Mouse (Mus musculus) neural tube, embryonic 10.5 days (tissue): ENCODE measurements at regions not wholly inside any gene's neighbourhood (a gene's known extent, or its start where the extent isn't known, plus 50 kb on each side); places are given as distances from the start of the nearest gene placed in this dataset.

ENCODE experiments used
- DNase-seq: peaks from one replicate; pipeline ENCODE4 v3.0.0-alpha.2; 2017; ENCODE audit warnings: low spot score; ENCODE audit errors: extremely low spot score

DNA sequence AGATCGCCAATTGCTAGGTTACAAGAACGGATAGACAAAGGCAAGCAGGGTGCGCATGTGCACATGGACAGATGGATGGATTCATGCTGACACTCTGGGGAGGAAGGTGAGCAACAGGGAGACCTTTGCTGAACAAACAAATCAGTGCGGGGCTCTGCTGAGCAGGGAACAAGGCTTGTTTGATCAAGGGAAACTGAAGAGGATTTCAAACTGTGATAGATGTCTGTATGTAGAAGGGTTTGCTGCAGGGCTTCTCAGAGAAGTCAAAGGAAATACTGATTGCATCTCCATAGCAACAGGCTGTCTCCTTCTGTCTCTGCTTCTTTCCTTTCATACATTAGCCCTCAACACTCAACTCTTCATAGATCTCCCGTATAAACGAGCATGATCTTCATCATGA, 185.5 kb upstream of the Rnd3 start:
- no peak for DNase-seq

DNA sequence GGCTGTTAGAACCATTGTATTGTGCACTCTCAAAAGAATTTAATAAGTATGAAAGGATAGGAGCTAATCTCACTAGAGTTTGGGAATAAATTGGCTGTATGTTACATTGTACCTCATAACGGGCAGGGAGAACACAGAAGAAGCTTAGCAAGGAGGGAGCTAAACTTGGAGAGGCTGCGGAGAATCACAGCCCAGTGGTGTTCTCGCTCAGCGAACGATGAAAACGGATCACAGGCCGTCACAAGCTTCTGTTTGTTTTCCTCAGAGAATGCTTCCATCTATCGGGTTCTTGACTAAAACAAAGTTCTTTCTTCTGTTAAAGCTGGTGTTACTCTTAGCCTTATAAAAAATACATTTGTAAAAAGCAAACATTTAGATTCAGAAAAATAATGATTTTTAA, 178.2 kb upstream of the Rnd3 start:
- DNase-seq: no peak

DNA sequence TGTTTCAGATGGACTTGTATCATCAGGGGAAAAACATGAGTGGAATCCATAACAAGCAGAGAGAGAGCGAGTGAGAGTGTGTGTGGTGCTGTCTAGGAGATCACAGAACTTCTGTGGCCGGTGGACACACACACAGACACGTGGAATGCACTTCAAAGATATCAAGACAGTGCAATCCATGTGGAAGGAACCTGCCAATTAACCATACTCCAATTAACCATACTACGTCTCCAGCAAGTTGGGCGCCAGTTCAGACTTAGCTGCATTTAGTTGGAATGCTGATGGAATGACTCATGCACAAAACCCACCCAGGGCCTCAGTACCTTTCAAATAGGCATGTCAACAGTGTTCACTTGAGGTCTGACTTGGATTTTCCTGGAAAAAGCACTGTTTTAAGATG, 172.8 kb upstream of the Rnd3 start:
- DNase-seq: no peak

DNA sequence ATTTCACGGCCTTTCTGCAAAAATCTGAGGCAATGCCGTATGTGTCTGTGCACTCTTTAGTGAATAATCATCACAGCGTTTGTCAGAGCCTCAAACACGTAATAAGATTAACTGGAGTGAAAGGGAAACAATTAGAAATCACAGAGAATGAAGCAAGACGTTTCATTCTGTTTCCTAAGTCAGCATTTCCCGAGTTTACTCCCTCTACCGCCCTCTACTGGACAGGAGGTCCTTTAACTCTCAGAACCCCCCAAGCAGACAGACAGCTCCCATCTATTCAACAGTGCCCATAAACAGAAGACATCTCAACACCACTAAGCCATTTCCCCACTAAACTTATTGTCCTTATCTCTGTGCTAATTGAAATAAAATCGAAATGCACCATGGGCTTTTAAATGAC, 167.5 kb upstream of the Rnd3 start:
- DNase-seq: no peak

DNA sequence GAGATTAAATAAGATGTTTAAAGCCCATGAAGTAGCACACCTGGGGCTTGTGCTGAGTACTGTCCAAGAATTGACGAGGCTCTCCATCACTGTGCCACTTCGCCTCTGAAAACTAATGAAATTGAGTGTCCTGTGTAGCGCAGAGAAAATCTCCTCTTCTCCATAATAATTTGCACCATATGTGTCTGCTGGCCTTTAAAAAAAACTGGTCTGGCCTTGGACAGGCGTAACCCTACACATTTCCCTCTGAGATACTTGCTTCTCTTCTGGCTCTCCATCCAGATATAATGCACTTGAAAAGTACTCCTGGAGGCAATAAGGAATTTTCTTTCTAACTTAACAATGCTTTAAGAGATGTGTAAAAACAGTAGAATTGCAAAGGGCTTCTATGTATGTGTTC, 164.5 kb upstream of the Rnd3 start:
- no peak for DNase-seq

DNA sequence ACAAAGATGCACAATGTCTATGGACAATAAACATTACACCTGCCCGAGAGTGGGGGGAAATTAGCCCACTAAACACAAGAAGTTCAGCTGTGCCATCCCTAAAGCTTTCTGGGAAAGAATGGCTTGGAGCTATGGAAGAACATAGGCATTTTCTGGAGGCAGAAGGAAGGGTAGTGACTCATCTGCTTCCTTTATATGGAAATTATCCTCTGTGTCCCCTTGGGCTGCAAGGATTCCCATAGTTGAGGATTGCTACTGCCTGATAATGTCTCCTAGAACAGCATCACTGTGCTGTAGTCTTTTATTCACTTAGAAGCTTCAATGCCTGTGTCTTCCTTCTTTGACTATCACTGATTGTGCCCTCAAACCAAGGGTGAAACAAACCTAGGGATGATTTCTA, 157.3 kb upstream of the Rnd3 start:
- no peak for DNase-seq

DNA sequence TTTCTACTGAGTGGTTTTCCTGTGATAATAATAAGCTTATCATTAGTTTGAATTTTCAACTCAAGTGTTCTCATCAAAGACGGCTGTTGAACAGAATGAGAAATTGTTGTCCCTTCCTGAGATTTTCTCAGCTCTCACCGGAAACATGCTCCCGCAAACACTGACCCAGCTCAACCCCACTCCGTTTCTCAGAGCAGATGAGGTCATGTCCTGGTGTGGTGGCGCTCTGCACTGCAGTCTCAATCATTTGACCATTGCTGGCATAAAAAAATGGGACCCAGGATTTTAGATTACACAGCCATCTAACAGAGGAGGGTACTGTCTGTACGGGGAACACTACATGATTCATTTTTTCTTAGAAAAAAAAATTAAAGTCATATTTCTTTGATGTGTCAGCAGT, 156.5 kb upstream of the Rnd3 start:
- DNase-seq: peak; percentile 24

DNA sequence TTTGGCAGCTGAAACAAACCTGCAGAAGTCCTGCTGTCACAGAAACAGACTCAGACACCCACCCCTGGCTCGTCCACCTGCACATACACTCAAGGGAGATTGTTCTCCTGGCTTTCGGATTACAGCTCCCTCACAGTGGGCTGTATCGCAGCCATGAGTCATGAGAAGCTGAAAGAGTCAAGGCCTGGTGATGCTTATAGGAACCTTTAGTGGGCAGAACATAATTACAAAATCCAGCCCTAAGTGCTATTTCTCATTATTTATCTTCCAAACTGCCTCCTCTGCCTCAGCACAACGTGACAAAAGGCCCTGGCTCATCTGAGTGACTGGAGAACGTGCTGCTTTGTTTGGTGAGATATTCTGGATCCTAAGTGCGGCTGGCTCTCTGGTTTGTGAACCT, 155.8 kb upstream of the Rnd3 start:
- DNase-seq: no peak

DNA sequence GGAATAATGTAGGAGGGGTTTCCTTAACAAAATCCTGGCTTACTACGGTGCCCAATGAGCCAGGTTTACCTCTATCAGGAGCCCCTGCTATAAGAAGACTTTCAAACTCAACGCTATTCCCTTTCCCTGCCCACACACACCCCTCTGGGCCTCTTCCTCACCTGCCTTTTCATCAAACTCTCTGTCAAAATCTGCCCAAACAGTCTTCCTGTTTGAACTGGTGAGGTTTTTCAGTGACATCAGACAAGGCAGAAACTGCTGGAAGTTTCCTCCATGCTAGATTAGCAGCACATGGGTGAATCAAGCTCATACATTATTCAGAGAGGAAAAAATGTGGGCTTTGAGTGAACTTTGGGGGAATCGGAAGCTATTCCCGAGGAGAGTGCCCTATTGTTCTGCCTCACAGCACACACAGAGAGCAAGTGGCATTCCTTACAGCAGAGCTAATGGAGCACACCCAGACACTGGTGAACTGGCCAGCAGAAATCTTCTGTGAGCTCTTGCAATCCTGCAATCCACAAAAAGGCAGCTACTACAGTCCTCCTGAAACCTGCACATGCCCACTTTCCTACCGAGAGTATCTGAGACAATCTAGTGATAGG, 141.8 kb upstream of the Rnd3 start:
- DNase-seq: no peak

DNA sequence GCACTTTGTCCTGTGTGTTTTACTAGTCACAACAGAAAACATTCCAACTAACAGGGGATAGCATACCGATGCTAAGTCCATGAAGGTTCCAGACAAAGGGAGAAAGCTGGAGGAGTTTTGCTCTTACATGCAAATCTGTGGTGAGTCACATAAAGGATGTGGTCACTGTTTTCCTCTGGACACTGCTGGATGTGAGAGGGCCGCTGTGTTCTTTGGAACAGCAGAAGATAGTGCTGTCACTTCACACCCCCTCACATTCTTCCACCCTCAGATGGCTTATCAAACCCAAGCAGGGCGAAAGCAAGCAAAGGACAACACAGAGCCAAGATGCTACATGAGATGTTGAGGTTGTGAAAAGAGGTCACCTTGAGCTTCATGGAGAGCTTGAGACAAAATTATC, 139.8 kb upstream of the Rnd3 start:
- no peak for DNase-seq

DNA sequence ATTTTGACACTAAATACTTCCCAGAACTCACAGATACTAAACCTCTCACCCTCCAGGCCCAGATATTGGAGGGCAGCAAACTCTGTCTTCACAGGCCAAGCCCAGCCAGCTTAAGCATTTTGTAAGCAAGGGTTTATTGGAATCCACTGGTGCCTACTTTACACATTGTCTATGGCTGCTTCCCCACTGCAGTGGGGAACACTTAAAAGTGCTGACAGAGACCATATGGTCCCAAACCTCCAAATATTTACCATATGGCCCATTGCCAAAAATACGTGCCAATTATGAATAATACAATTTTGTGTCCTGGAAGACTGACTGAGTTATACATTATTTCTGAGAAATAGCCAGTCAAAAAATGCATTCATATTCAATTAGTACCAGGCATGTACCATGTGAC, 136.7 kb upstream of the Rnd3 start:
- no peak for DNase-seq

DNA sequence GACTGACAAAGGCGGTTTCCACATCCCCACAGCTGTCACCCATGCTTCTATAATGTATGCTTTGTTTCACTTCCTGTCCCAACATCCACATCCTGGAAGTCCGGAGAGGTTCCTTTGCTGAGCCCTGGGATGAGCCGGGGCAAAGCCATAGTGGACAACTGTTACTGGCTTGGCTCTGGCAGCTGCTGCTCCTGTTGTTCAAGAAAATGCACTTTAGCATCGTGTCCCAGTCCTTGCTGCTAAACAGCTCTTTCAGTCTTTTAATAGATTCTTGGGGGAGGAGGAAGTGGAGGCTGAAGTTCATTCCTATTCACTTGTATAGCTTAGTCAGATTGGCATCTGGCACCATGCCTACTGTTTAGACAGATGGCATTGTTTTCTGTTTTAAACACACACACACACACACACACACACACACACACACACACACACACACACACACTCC, 135.9 kb upstream of the Rnd3 start:
- DNase-seq: no peak

DNA sequence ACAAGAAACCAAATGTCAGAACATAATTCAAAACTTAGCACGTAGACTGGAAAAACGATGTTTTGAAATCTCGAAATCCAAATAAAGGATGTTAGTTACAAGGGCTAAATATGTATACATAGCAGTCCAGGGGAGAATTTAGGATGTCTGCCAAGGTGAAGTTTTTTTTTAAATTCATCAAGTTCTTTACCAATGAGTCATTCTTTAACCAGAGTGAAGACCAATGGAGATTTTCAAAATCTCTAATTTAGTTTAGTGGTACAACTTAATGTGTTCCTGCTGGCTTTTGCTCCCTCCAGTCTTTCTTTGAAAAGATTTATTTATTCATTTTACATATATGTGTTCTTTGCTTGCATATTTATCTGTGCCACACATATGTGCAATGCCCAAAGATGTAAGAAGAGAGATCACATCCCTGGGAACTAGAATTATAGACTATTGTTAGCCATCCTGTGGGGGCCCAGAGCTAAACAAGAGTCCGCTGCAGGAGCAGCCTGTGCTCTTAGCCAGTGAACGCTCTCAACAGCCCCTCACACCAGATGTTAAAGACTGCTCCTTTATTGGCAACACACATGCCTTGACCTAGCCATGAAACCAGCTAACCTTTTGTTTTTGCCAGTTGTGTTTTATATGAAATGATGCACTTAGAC, 130.6 kb upstream of the Rnd3 start:
- no peak for DNase-seq

DNA sequence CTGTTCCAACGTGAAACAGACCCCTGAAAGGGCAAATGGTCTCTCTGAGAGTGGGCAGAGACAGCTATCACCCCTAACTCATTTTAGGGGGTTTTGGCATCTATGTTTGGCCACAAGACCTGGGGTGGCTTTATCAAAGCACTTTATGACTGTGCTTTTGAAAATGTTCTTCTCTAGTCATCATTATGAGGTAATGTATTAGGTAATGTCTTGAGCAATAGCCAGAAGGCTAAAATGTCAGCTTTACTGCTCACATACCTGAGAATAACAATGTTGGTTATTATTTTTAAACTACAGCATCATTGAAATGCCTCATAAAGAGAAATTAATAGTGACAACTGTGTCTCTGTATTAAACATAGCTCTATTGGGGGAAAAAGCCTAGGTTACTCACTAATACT, 129.9 kb upstream of the Rnd3 start:
- DNase-seq: no peak

DNA sequence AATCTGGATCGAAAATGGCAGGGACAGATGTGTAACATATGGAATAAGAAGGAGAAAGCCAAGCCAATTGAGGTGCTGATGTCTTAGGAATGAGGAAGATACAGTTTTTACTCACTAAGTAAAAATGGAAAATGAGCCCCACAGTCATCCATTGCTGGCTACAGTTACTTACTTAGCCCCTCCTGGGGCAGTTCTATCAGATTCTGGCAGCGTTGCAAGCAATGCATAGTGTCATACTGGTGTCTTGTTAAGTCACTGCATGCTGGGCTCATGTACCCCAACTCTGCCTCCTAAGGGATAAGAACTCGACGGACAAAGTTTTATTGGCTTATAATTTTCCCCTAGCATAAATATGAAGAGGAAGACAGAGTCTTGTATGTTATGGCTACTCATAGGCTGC, 129.4 kb upstream of the Rnd3 start:
- DNase-seq: no peak

DNA sequence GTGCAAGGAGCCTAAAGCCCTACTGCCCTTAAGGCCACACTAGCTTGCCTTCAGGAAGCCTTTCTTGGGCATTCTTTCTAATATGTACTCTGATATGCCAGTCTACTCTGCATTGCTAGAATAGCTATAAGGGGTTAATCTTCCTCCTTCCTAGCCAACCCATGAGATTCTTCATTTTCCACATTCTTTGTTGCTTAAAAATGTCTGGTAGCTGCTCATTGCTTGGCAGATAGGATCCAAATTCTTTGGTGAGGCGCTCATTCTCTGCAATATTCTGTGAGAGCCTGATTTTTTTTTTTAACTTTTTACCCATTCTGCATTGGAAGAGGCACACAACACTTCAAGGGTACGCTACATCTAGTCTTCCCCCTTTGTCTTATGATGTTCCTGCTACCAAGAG, 127.7 kb upstream of the Rnd3 start:
- DNase-seq: no peak

DNA sequence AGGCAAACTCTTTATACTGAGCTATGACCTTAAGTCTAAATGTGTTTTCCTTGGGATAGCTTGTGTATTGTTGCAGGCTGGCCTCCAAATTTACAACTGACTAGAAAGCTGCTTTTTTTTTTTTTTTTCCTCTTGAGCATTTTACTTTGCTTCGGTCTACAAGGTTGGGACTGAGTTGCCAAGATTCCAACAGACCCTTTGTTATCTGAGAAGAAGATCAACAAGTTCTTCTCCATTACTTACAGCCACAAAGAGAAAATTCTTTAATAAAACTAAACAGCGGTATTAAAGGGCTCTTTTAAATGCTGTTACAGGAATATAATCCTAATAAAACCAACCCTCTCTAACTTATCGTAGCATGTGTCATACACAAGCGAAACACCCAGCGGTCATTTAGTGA, 124.4 kb upstream of the Rnd3 start:
- no peak for DNase-seq

DNA sequence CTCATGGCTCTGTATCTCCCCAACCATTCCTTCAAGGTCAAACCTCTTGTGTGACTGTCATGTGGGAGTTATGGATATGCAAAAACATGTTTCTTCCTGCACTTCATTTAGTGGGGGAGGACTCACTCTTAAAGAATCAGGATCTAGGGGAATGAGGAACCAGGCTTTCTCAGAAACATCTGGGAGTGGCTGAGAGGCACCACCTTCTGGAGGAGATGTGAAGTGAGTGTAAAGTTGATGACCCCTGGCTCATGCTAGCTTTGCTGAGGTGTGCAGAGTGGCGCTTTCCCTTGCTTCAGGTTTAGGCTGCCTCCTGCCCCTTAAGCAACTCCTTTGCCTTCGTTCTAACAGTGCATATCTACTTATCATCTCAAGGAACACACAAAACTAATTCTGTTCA, 119.6 kb upstream of the Rnd3 start:
- no peak for DNase-seq

DNA sequence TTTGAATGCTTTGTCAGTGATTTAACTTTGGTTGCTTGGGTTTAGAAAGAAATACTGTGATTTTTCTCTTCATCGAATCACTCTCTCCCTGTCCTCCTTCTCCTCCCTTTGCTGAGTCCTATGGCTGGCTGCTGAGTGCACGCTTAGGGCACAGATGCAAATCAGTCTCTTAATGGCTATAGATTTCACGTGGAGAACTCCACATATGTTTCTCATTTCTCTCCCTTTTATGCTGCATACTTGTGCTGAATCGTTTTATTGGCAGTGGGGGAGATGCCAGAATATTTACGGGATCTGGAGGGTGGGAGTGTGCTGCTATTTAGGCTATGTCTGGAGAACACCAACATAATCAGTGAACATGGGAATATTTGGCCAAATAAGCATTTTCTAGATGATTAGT, 118.8 kb upstream of the Rnd3 start:
- no peak for DNase-seq

DNA sequence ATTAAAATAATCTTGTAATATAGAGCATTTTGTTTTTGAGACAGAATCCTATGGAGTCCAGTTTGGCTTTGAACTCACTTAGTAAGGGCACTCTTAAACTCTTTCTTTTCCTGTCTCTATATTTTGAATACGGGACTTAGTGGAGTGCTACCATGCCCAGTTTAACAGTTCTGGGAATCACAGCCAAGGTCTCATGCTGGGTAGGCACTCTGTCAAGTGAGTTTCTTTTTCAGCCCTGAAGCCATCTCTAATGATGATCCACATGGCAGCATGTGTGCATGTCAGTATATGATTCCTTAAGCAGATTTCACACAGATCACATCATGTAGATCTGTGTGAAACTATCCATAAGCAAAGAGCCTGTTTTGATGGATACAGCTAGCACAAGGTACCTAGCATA, 113.6 kb upstream of the Rnd3 start:
- DNase-seq: no peak

DNA sequence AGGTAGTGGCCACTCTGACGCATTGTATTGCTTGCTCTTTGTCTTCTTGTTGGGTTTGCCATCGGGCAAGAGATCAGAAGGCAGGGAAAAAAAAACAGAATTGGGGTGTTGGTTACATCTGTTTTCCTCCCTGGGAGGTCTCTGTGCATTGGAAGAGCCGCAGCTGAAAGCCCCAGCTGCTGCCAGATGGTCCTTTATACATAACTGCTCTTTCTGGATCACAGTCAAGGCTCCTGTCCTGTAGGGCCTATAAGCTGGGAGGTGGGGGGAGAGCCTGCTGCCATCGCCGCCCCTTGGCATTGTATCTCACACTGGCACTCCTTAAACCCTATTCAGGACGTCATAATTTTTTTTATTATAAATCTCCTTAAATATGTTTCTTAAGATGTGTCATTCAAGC, 101.9 kb upstream of the Rnd3 start:
- DNase-seq: no peak

DNA sequence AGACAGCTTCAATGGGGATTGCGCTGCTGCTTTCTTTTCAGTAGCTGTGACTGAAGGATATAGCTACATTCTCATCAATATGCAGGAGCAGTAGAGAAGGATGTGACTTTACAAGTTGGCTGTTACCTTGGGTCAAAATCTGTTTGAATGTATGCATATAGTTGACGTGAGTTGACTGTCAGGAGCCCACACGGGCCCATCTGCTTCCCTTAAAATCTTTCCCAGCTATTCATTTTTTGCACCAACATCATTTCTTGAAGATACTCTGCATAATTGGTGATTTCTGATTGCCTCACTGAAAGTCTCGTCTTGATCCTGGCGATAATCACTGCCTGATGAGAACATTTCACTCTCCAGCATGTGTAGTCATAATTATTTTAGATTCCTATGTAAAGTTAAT, 92.7 kb upstream of the Rnd3 start:
- DNase-seq: no peak

DNA sequence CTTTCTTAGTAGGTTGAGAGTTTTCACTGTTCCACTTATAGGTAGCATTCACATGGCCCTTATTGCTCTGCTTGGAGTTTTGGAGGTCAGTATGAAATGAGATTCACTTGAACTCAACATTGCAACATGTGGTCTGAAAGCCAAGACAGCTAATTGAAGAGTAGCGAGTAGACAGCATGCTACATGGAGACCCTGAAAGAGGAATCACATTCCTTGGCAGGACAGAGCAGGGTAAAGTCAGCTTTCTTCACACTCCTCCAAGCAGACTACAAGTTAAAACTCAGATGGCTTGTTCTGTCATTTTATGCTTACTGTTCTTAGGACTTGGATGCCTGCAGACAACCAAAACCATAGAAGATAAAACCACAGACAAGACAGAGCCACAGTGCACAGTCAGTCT, 91.1 kb upstream of the Rnd3 start:
- no peak for DNase-seq

DNA sequence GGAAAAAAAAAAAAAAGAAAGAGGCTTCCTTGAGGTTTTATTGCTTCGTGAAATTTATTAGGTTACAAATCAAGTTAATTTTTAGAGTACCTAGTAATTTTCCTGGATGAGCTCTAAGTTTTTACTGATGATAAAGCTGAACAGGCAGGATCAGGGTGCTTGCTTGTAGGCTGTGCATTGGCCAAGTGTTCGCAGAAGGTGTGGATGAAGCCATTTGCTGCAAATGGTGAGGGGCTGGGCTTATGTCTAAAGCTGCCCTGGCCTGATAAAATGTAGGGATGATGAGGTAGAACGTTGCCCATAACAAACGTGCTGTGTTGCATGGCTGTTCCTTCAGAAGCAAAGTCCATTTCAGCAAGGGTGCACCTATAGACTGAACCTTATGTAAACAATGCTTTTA, 90.1 kb upstream of the Rnd3 start:
- no peak for DNase-seq
